In the genomic region with DNA sequence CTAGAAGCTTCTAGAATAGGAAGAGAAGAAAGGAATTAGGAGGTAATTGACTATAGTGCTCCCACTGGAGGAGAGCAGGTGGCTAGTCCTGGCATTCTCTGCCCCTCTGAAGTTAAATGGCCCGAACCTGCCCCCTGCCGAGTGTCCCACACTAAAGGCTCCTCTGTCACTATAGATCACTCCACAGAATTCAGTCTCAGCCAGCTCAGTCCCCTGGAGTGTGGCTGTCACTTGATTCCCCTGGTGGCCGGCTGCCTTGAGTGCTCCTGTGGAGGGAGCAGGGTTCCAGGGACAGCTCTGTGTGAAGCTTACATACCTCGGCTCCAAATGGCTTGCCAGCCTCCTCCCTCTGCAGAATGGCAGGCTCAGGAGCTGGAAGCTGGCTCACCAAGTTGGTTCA, we compare ENCODE assay signal across 16 mouse cellular contexts. TPM values are rescaled to one million over a fixed set of nuclear protein-coding genes. Genes with fewer than 3 reads are reported as not detected.
DNase-seq lines count a peak whose midpoint lies in the region; ATAC-seq lines count a peak whose summit lies in the region.
"Had no signal": no experiment of that assay in that cellular context is flagged by ENCODE, and none has a peak within 500 bp of the region (broad histone marks: within the 10 kb centered on the region; RNA-seq: fewer than 3 reads in every experiment).

No protein-coding gene starts in this region.

- H3K9ac ChIP-seq in kidney, embryonic 15.5 days = no peak overlapping the region
- no peak overlapping the region for H3K9ac ChIP-seq in neural tube, embryonic 12.5 days
- H3K9ac ChIP-seq in neural tube, embryonic 15.5 days (replicated peaks) = no peak overlapping the region
- H3K9ac ChIP-seq in liver, embryonic 12.5 days = no peak overlapping the region
- H3K9ac ChIP-seq: embryonic facial prominence, embryonic 12.5 days; forebrain, embryonic 15.5 days; liver, embryonic 14.5 days had no signal

- no peak overlapping the region for H3K4me2 ChIP-seq in kidney, embryonic 15.5 days
- no peak overlapping the region for H3K4me2 ChIP-seq in neural tube, embryonic 12.5 days (replicated peaks)
- no peak overlapping the region for H3K4me2 ChIP-seq in neural tube, embryonic 15.5 days
- no peak overlapping the region for H3K4me2 ChIP-seq in liver, embryonic 12.5 days
- H3K4me2 ChIP-seq: embryonic facial prominence, embryonic 12.5 days; forebrain, embryonic 15.5 days had no signal

- no peak overlapping the region for H3K27ac ChIP-seq in kidney, embryonic 15.5 days
- no peak overlapping the region for H3K27ac ChIP-seq in neural tube, embryonic 12.5 days
- no peak overlapping the region for H3K27ac ChIP-seq in neural tube, embryonic 15.5 days (replicated peaks)
- H3K27ac ChIP-seq in liver, embryonic 12.5 days = no peak overlapping the region
- H3K27ac ChIP-seq: embryonic facial prominence, embryonic 12.5 days; forebrain, embryonic 15.5 days; liver, embryonic 14.5 days had no signal

- H3K9me3 ChIP-seq in kidney, embryonic 15.5 days (replicated peaks) = no peaks in the 10 kb centered on the region
- H3K9me3 ChIP-seq in neural tube, embryonic 12.5 days = no peaks in the 10 kb centered on the region; the same call in 1 of the 2 replicates
- H3K9me3 ChIP-seq in neural tube, embryonic 15.5 days (replicated peaks) = no peaks in the 10 kb centered on the region
- H3K9me3 ChIP-seq in liver, embryonic 12.5 days (replicated peaks) = no peaks in the 10 kb centered on the region
- H3K9me3 ChIP-seq: embryonic facial prominence, embryonic 12.5 days; forebrain, embryonic 15.5 days; G1E had no signal

- H3K27me3 ChIP-seq in kidney, embryonic 15.5 days = no peaks in the 10 kb centered on the region
- H3K27me3 ChIP-seq in neural tube, embryonic 12.5 days (replicated peaks) = no peaks in the 10 kb centered on the region
- no peaks in the 10 kb centered on the region for H3K27me3 ChIP-seq in neural tube, embryonic 15.5 days (replicated peaks)
- H3K27me3 ChIP-seq in liver, embryonic 12.5 days (replicated peaks) = peaks cover 20% of the 10 kb centered on the region
- H3K27me3 ChIP-seq: embryonic facial prominence, embryonic 12.5 days; forebrain, embryonic 15.5 days had no signal

- peaks cover 26% of the 10 kb centered on the region for H3K4me1 ChIP-seq in kidney, embryonic 15.5 days
- H3K4me1 ChIP-seq in neural tube, embryonic 12.5 days = peaks cover 22% of the 10 kb centered on the region
- peaks cover 23% of the 10 kb centered on the region; the same call in 1 of the 2 replicates for H3K4me1 ChIP-seq in neural tube, embryonic 15.5 days
- no peaks in the 10 kb centered on the region for H3K4me1 ChIP-seq in liver, embryonic 12.5 days

- peak; percentile 73; the same call in 1 of the 2 replicates for ATAC-seq in kidney, embryonic 15.5 days (replicated peaks; ENCODE audit: low FRiP score)
- peak; percentile 53; the same call in 1 of the 2 replicates for ATAC-seq in neural tube, embryonic 12.5 days (ENCODE audit: low FRiP score, low read depth)
- no peak for ATAC-seq in neural tube, embryonic 15.5 days (ENCODE audit: low FRiP score)
- ATAC-seq in liver, embryonic 12.5 days = no peak
- ATAC-seq: forebrain, embryonic 15.5 days had no signal

- peak; percentile 38 to 59 for DNase-seq in cerebellum, postnatal 25 days
- DNase-seq in cerebellum, adult 9-11 months = no peak
- no peak for DNase-seq in kidney, adult 9 months
- DNase-seq in adrenal gland, adult 8-10 months = no peak

- H3K4me3 ChIP-seq in kidney, embryonic 15.5 days (replicated peaks) = no peak overlapping the region
- no peak overlapping the region for H3K4me3 ChIP-seq in neural tube, embryonic 12.5 days
- H3K4me3 ChIP-seq in neural tube, embryonic 15.5 days (replicated peaks) = no peak overlapping the region
- no peak overlapping the region for H3K4me3 ChIP-seq in liver, embryonic 12.5 days
- H3K4me3 ChIP-seq: embryonic facial prominence, embryonic 12.5 days; forebrain, embryonic 15.5 days; megakaryocyte, embryonic 14.5 days had no signal

- no peaks in the 10 kb centered on the region for H3K36me3 ChIP-seq in kidney, embryonic 15.5 days
- H3K36me3 ChIP-seq in neural tube, embryonic 12.5 days = no peaks in the 10 kb centered on the region
- H3K36me3 ChIP-seq in neural tube, embryonic 15.5 days = no peaks in the 10 kb centered on the region
- H3K36me3 ChIP-seq in liver, embryonic 12.5 days = no peaks in the 10 kb centered on the region
- H3K36me3 ChIP-seq: embryonic facial prominence, embryonic 12.5 days; forebrain, embryonic 15.5 days; G1E had no signal

- WGBS in kidney, embryonic 15.5 days = 7% methylated on average over 4 of the region's 4 CpGs
- WGBS in neural tube, embryonic 12.5 days = 4% methylated on average over 4 of the region's 4 CpGs
- 2% methylated on average over 4 of the region's 4 CpGs for WGBS in neural tube, embryonic 15.5 days
- WGBS in liver, embryonic 12.5 days (ENCODE audit: insufficient replicate concordance) = 29% methylated on average over 4 of the region's 4 CpGs

RNA-seq across cellular contexts. Expression of gene Ccdc182, which starts 33.2 kb away (rescaled TPM):
- 3.1 and 3.7 TPM in 2 replicates for polyA plus RNA-seq in kidney, embryonic 15.5 days (2015; fragmentation: Nextera tagmentation; extraction: Ambion mirVana)
- polyA plus RNA-seq in neural tube, embryonic 12.5 days (2016; fragmentation: Nextera tagmentation; extraction: Ambion mirVana) = 11.4 and 14.5 TPM in 2 replicates
- polyA plus RNA-seq in neural tube, embryonic 15.5 days (2015; fragmentation: Nextera tagmentation; extraction: Ambion mirVana) = 0.13 and 0.15 TPM in 2 replicates
- polyA plus RNA-seq in liver, embryonic 12.5 days (2016; fragmentation: Nextera tagmentation; extraction: Ambion mirVana) = 0.10 and 0.14 TPM in 2 replicates
- under 1 TPM in 1 of 4 experiments, not detected in 3; 0.40 TPM for total RNA-seq in adrenal gland, adult 8-10 months (2022)
- total RNA-seq: G1E; left cerebral cortex, adult 8-10 months had no signal
- polyA plus RNA-seq: G1E; intestine, embryonic 14.5 days; liver, embryonic 14.5 days; stomach, embryonic 16.5 days had no signal

Comparison
In these comparisons a context has a peak if more than half of its experiments do, and no peak if none do; other contexts are left out.
1. DNase-seq: peak in cerebellum, postnatal 25 days (2 of 2); none in cerebellum, adult 9-11 months (single experiment), kidney, adult 9 months (single experiment) and adrenal gland, adult 8-10 months (single experiment).
2. ATAC-seq: peak in kidney, embryonic 15.5 days (single experiment) and neural tube, embryonic 12.5 days (single experiment); none in neural tube, embryonic 15.5 days (single experiment) and liver, embryonic 12.5 days (single experiment).